Mouse (Mus musculus) heart, embryonic 10.5 days (tissue): ENCODE measurements at regions not wholly inside any gene's neighbourhood (a gene's known extent, or its start where the extent isn't known, plus 50 kb on each side); places are given as distances from the start of the nearest gene placed in this dataset.

Experiments used
- DNase-seq: peaks from one replicate; pipeline ENCODE4 v3.0.0-alpha.2; 2017; ENCODE audit warnings: low spot score
- H3K27ac ChIP-seq: fragments of 300-500 bp; sonication (generic); 2 replicates; pipeline ENCODE4 v1.5.1; 2016; ENCODE audit warnings: mild to moderate bottlenecking
- H3K27me3 ChIP-seq: fragments of 300-500 bp; sonication (generic); 2 replicates; pipeline ENCODE4 v1.6.1; 2016; ENCODE audit warnings: mild to moderate bottlenecking; ENCODE audit not compliant: poor library complexity, insufficient read depth, severe bottlenecking
- H3K36me3 ChIP-seq: fragments of 300-500 bp; sonication (generic); 2 replicates; pipeline ENCODE4 v1.6.1; 2016; ENCODE audit warnings: mild to moderate bottlenecking, moderate library complexity
- H3K4me1 ChIP-seq: fragments of 300-500 bp; sonication (generic); 2 replicates; pipeline ENCODE4 v1.6.1; 2016; ENCODE audit warnings: mild to moderate bottlenecking
- H3K4me3 ChIP-seq: fragments of 300-500 bp; sonication (generic); 2 replicates; pipeline ENCODE4 v1.5.1; 2016; ENCODE audit warnings: mild to moderate bottlenecking, moderate library complexity
- H3K9me3 ChIP-seq: fragments of 300-500 bp; sonication (generic); 2 replicates; pipeline ENCODE4 v1.6.1; 2016; ENCODE audit warnings: mild to moderate bottlenecking, moderate library complexity
- WGBS: fragments of 180-500 bp; shearing (Covaris S2); methylation state at CpG from one replicate; pipeline ENCODE4 v1.1.7; 2016; 5-methylcytosine and 5-hydroxymethylcytosine counted together

GRCm38 (mm10) chr3:47095288-47095687, 647.3 kb upstream of the Pabpc4l start:
- WGBS = 80% methylated on average over 7 of the region's 7 CpGs
- H3K9me3 ChIP-seq = no peaks in the 10 kb centered on the region
- H3K36me3 ChIP-seq = no peaks in the 10 kb centered on the region
- no peaks in the 10 kb centered on the region for H3K4me1 ChIP-seq
- no peak overlapping the region for H3K4me3 ChIP-seq
- no peaks in the 10 kb centered on the region for H3K27me3 ChIP-seq
- no peak for DNase-seq
- no peak overlapping the region for H3K27ac ChIP-seq

GRCm38 (mm10) chr3:47051563-47051962, 603.5 kb upstream of the Pabpc4l start:
- H3K27me3 ChIP-seq = no peaks in the 10 kb centered on the region
- DNase-seq = no peak
- WGBS = 91% methylated on average over 14 of the region's 14 CpGs
- H3K9me3 ChIP-seq = no peaks in the 10 kb centered on the region
- H3K4me3 ChIP-seq = no peak overlapping the region
- H3K4me1 ChIP-seq = no peaks in the 10 kb centered on the region
- no peaks in the 10 kb centered on the region for H3K36me3 ChIP-seq
- H3K27ac ChIP-seq = no peak overlapping the region

GRCm38 (mm10) chr3:47025738-47026137, 577.7 kb upstream of the Pabpc4l start:
- no peak overlapping the region for H3K27ac ChIP-seq
- no peak overlapping the region for H3K4me3 ChIP-seq
- no peak for DNase-seq
- H3K27me3 ChIP-seq = no peaks in the 10 kb centered on the region
- H3K9me3 ChIP-seq = no peaks in the 10 kb centered on the region
- no peaks in the 10 kb centered on the region for H3K4me1 ChIP-seq
- no peaks in the 10 kb centered on the region for H3K36me3 ChIP-seq
- 90% methylated on average over 6 of the region's 6 CpGs for WGBS

GRCm38 (mm10) chr3:47019270-47019669, 571.3 kb upstream of the Pabpc4l start:
- H3K4me1 ChIP-seq = no peaks in the 10 kb centered on the region
- no peaks in the 10 kb centered on the region for H3K27me3 ChIP-seq
- 59% methylated on average over 1 of the region's 1 CpGs for WGBS
- H3K4me3 ChIP-seq = no peak overlapping the region
- H3K27ac ChIP-seq = no peak overlapping the region
- H3K36me3 ChIP-seq = no peaks in the 10 kb centered on the region
- no peak for DNase-seq
- H3K9me3 ChIP-seq = 0 out of 2 replicates have a peak, but pooled peaks cover 2% of the 10 kb centered on the region

- 88% methylated on average over 7 of the region's 7 CpGs for WGBS
- H3K27me3 ChIP-seq = no peaks in the 10 kb centered on the region
- H3K4me3 ChIP-seq = no peak overlapping the region
- no peak for DNase-seq
- no peaks in the 10 kb centered on the region for H3K36me3 ChIP-seq
- no peaks in the 10 kb centered on the region for H3K4me1 ChIP-seq
- no peak overlapping the region for H3K27ac ChIP-seq
- H3K9me3 ChIP-seq = 0 out of 2 replicates have a peak, but pooled peaks cover 2% of the 10 kb centered on the region
These were observed 570.5 kb upstream of the Pabpc4l start for GRCm38 (mm10) chr3:47018565-47018964.

- no peaks in the 10 kb centered on the region for H3K36me3 ChIP-seq
- H3K27me3 ChIP-seq = no peaks in the 10 kb centered on the region
- no peaks in the 10 kb centered on the region for H3K4me1 ChIP-seq
- no peak overlapping the region for H3K27ac ChIP-seq
- WGBS = 84% methylated on average over 1 of the region's 1 CpGs
- DNase-seq = no peak
- H3K9me3 ChIP-seq = no peaks in the 10 kb centered on the region
- H3K4me3 ChIP-seq = no peak overlapping the region
These were observed 562.4 kb upstream of the Pabpc4l start for GRCm38 (mm10) chr3:47010459-47010858.

- H3K4me3 ChIP-seq = no peak overlapping the region
These were observed 550.9 kb upstream of the Pabpc4l start for GRCm38 (mm10) chr3:46998916-46999315.

GRCm38 (mm10) chr3:46970744-46971143, 522.7 kb upstream of the Pabpc4l start:
- no peak overlapping the region for H3K4me3 ChIP-seq
- no peaks in the 10 kb centered on the region for H3K27me3 ChIP-seq
- H3K27ac ChIP-seq = no peak overlapping the region
- peak; percentile 61 for DNase-seq
- 83% methylated on average over 4 of the region's 4 CpGs for WGBS
- H3K9me3 ChIP-seq = no peaks in the 10 kb centered on the region
- H3K4me1 ChIP-seq = no peaks in the 10 kb centered on the region
- H3K36me3 ChIP-seq = no peaks in the 10 kb centered on the region

More at GRCm38 (mm10) chr3:46998916-46999315, 550.9 kb upstream of the Pabpc4l start:
- Histone ChIP-seq H3K36me3 (no peaks in the 10 kb centered on the region), H3K27me3 (no peaks in the 10 kb centered on the region), H3K4me1 (no peaks in the 10 kb centered on the region), H3K9me3 (no peaks in the 10 kb centered on the region), H3K27ac (no peak overlapping the region)
- DNase-seq = no peak

GRCm38 (mm10) chr3:46970000-46970399, 522.0 kb upstream of the Pabpc4l start:
- no peak overlapping the region for H3K4me3 ChIP-seq
- H3K4me1 ChIP-seq = no peaks in the 10 kb centered on the region
- H3K9me3 ChIP-seq = no peaks in the 10 kb centered on the region
- 81% methylated on average over 1 of the region's 1 CpGs for WGBS
- no peak overlapping the region for H3K27ac ChIP-seq
- no peak for DNase-seq
- no peaks in the 10 kb centered on the region for H3K27me3 ChIP-seq
- H3K36me3 ChIP-seq = no peaks in the 10 kb centered on the region

- Histone ChIP-seq H3K9me3 (no peaks in the 10 kb centered on the region), H3K27ac (no peak overlapping the region), H3K36me3 (no peaks in the 10 kb centered on the region), H3K4me3 (no peak overlapping the region), H3K4me1 (no peaks in the 10 kb centered on the region), H3K27me3 (no peaks in the 10 kb centered on the region)
- 80% methylated on average over 2 of the region's 2 CpGs for WGBS
- no peak for DNase-seq
These were observed 503.4 kb upstream of the Pabpc4l start for GRCm38 (mm10) chr3:46951391-46951790.

- H3K4me3 ChIP-seq = no peak overlapping the region
- no peaks in the 10 kb centered on the region for H3K27me3 ChIP-seq
- no peak for DNase-seq
- no peaks in the 10 kb centered on the region for H3K9me3 ChIP-seq
- H3K27ac ChIP-seq = no peak overlapping the region
- WGBS = 92% methylated on average over 1 of the region's 1 CpGs
- H3K36me3 ChIP-seq = no peaks in the 10 kb centered on the region
- H3K4me1 ChIP-seq = no peaks in the 10 kb centered on the region
These were observed 489.7 kb upstream of the Pabpc4l start for GRCm38 (mm10) chr3:46937751-46938150.

GRCm38 (mm10) chr3:46891057-46891736, 443.2 kb upstream of the Pabpc4l start:
- no peaks in the 10 kb centered on the region for H3K4me1 ChIP-seq
- no peak overlapping the region for H3K27ac ChIP-seq
- H3K27me3 ChIP-seq = no peaks in the 10 kb centered on the region
- no peaks in the 10 kb centered on the region for H3K9me3 ChIP-seq
- 40% methylated on average over 6 of the region's 6 CpGs for WGBS
- no peaks in the 10 kb centered on the region for H3K36me3 ChIP-seq
- no peak overlapping the region for H3K4me3 ChIP-seq
- no peak for DNase-seq

- H3K36me3 ChIP-seq = no peaks in the 10 kb centered on the region
- H3K27ac ChIP-seq = no peak overlapping the region
- 90% methylated on average over 1 of the region's 1 CpGs for WGBS
- no peaks in the 10 kb centered on the region for H3K9me3 ChIP-seq
- DNase-seq = no peak
- H3K4me3 ChIP-seq = no peak overlapping the region
- no peaks in the 10 kb centered on the region for H3K4me1 ChIP-seq
- H3K27me3 ChIP-seq = no peaks in the 10 kb centered on the region
These were observed 427.8 kb upstream of the Pabpc4l start for GRCm38 (mm10) chr3:46875848-46876247.

GRCm38 (mm10) chr3:46870876-46871275, 422.9 kb upstream of the Pabpc4l start:
- DNase-seq = no peak
- Histone ChIP-seq H3K27me3 (no peaks in the 10 kb centered on the region), H3K4me3 (no peak overlapping the region), H3K27ac (no peak overlapping the region), H3K36me3 (no peaks in the 10 kb centered on the region), H3K4me1 (no peaks in the 10 kb centered on the region), H3K9me3 (no peaks in the 10 kb centered on the region)
